Mouse (Mus musculus): ENCODE measurements at regions not wholly inside any gene's neighbourhood (a gene's known extent, or its start where the extent isn't known, plus 50 kb on each side); places are given as distances from the start of the nearest gene placed in this dataset.

DNA sequence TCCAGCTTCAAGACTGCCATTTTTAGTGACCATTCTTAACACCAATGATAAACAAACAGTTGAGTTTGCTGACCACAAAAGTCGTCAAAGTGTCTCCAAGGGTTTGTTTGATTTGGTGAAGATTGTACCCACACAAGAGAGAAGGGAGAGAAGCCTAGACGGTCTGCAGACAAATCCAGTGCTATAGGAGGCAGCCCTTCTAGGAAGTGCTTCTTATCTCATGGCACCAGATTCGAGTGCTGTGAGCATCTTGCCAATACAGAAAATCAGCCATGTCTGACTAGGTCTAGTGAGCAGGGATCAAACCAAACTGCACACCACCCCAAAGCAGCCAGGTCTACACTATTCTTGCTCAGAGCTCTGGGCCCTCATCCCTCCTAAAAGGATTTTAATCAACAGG is 416.4 kb downstream of the Fut8 start:
- no peak overlapping the region for H3K4me3 ChIP-seq (replicated peaks; ENCODE audit: extremely low read depth, low read depth, low read length)
- 46% methylated on average over 3 of the region's 3 CpGs for WGBS
- no peak for DNase-seq
- TF ChIP-seq POLR2A (IDR thresholded peaks at IDR 0.05; ENCODE audit: borderline replicate concordance, extremely low read depth, low read depth, low read length) = no peak
- no peak for TF ChIP-seq CTCF (IDR thresholded peaks at IDR 0.05; ENCODE audit: insufficient read depth, low read length)
- no peaks in the 10 kb centered on the region for H3K4me1 ChIP-seq (ENCODE audit: control insufficient read depth, insufficient read depth, low read length)

DNA sequence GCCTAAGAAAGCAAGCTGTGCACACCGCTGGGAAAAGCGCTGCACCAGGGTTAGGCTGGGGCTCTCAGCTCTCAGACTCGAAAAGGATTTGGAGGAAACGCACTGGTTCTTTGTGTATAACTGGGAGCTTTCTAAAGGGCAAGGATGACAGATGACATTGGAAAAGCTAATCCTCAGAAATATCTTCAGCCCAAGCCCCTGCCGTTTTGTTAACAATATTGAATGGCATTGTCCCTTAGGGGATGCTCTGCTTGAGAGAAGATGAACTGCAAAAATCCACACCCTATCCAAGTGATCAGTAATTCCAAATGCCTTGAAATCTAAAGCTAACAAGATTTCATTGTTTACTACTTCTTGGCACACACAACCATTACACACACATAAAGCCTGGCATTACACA is 419.1 kb downstream of the Fut8 start:
- Histone ChIP-seq H3K4me3 (replicated peaks; ENCODE audit: extremely low read depth, low read depth, low read length) (no peak overlapping the region), H3K4me1 (ENCODE audit: control insufficient read depth, insufficient read depth, low read length) (no peaks in the 10 kb centered on the region)
- WGBS = 71% methylated on average over 5 of the region's 5 CpGs
- DNase-seq = no peak
- TF ChIP-seq POLR2A (IDR thresholded peaks at IDR 0.05; ENCODE audit: borderline replicate concordance, extremely low read depth, low read depth, low read length) (no peak), CTCF (IDR thresholded peaks at IDR 0.05; ENCODE audit: insufficient read depth, low read length) (no peak)

DNA sequence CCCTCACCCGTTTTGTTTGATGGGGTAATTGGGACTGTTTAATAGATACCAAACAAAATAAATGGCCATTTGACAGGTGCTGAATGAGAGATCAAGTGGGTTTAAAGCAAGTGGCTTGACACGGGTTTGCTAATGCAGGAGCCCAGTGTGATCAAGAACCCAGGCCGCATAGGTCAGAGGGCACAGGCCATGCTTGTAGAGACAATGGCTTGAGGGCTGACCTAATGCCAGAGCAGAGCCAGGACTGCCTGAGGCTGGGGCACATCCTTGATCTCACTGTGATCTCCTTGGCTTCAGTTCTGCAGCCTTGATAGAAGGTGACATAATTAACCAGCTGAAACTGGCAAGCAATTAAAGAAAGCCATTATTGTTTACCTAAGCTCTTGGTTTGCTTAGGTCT is 420.0 kb downstream of the Fut8 start:
- Histone ChIP-seq H3K4me3 (replicated peaks; ENCODE audit: extremely low read depth, low read depth, low read length) (no peak overlapping the region), H3K4me1 (ENCODE audit: control insufficient read depth, insufficient read depth, low read length) (no peaks in the 10 kb centered on the region)
- no peak for DNase-seq
- 44% methylated on average over 3 of the region's 3 CpGs for WGBS
- TF ChIP-seq POLR2A (IDR thresholded peaks at IDR 0.05; ENCODE audit: borderline replicate concordance, extremely low read depth, low read depth, low read length) (no peak), CTCF (IDR thresholded peaks at IDR 0.05; ENCODE audit: insufficient read depth, low read length) (no peak)

DNA sequence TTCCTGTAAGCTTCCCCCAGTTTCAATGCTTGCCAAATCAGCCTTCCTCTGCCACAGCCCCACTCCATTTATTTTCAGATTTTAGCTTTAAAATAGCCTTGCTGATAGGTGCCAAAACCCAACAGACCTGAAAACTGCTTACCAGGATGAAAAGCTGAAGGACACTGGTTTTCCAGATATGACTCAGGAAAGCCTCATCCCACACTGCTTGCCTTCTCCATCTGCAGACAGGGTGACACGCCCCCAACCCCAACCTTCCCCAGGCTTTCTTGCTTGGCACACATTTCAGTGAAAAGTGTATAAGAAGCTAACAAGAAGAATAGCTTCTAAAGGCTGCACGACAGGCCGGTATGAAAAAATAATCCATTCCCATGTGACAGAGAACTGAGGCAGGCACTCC is 425.3 kb downstream of the Fut8 start:
- TF ChIP-seq POLR2A (IDR thresholded peaks at IDR 0.05; ENCODE audit: borderline replicate concordance, extremely low read depth, low read depth, low read length) (no peak), CTCF (IDR thresholded peaks at IDR 0.05; ENCODE audit: insufficient read depth, low read length) (no peak)

DNA sequence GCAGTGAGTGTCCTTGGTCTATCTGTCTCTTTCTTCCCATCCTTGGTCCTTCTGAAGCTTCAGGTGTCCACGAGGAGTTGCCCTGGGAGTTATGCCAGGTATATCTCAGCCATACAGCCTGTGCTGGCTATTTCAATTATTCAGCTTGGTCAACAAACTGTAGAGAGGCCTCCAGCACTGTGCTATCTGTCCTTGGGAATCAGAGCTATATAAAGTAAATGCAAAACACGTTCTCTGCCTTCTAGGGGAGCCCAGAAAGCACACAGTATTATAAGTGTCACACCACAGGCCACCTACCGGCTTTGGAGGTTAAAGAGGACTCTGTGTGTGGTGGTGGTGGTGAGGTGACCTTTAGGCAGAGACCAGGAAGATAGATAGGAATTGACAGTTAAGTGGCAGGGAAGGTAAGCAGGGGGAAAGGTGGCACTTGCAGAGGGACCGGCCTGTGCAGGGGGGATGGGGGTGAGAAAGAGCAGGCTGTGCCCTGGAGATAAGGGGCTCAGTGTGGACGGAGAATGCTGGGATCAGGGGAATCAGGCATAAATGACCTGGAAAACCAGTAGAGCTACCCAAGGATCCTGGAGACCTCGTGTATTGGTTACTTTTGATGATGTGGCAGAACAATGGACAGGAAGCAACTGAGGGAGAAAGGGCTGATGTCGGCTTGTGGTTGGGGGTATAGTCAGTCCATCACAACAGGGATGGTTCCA is 425.9 kb downstream of the Fut8 start:
- no peak for DNase-seq
- TF ChIP-seq CTCF (IDR thresholded peaks at IDR 0.05; ENCODE audit: insufficient read depth, low read length) (no peak), POLR2A (IDR thresholded peaks at IDR 0.05; ENCODE audit: borderline replicate concordance, extremely low read depth, low read depth, low read length) (no peak)
- H3K4me1 ChIP-seq (ENCODE audit: control insufficient read depth, insufficient read depth, low read length) = no peaks in the 10 kb centered on the region
- WGBS = 43% methylated on average over 7 of the region's 7 CpGs
- H3K4me3 ChIP-seq (replicated peaks; ENCODE audit: extremely low read depth, low read depth, low read length) = no peak overlapping the region

More for the DNA sequence above, 425.3 kb downstream of the Fut8 start:
- Histone ChIP-seq H3K4me1 (ENCODE audit: control insufficient read depth, insufficient read depth, low read length) (no peaks in the 10 kb centered on the region), H3K4me3 (replicated peaks; ENCODE audit: extremely low read depth, low read depth, low read length) (no peak overlapping the region)
- no peak for DNase-seq
- WGBS = 53% methylated on average over 3 of the region's 3 CpGs

DNA sequence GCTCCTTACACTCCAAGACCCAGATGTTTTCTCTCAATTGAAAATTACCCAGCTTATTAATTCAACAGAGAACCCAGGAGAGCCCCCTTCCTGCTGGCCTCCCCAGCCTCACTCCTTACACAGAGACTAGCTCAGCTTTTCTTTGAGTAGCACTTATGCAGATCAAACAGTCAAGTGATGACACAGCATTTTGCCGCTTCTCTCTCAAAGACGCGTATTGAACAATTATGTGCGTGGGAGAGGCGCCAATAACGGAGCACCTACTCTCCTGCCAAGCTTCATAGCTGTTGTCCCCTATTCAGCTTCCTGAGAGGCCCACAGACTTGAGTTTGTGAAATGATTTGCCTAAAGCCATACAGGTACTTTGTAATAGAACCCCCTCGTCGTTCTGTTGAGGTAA is 428.5 kb downstream of the Fut8 start:
- no peak for DNase-seq
- 51% methylated on average over 8 of the region's 8 CpGs for WGBS
- no peak overlapping the region for H3K4me3 ChIP-seq (replicated peaks; ENCODE audit: extremely low read depth, low read depth, low read length)
- no peaks in the 10 kb centered on the region for H3K4me1 ChIP-seq (ENCODE audit: control insufficient read depth, insufficient read depth, low read length)
- no peak for TF ChIP-seq POLR2A (IDR thresholded peaks at IDR 0.05; ENCODE audit: borderline replicate concordance, extremely low read depth, low read depth, low read length)
- TF ChIP-seq CTCF (IDR thresholded peaks at IDR 0.05; ENCODE audit: insufficient read depth, low read length) = no peak

DNA sequence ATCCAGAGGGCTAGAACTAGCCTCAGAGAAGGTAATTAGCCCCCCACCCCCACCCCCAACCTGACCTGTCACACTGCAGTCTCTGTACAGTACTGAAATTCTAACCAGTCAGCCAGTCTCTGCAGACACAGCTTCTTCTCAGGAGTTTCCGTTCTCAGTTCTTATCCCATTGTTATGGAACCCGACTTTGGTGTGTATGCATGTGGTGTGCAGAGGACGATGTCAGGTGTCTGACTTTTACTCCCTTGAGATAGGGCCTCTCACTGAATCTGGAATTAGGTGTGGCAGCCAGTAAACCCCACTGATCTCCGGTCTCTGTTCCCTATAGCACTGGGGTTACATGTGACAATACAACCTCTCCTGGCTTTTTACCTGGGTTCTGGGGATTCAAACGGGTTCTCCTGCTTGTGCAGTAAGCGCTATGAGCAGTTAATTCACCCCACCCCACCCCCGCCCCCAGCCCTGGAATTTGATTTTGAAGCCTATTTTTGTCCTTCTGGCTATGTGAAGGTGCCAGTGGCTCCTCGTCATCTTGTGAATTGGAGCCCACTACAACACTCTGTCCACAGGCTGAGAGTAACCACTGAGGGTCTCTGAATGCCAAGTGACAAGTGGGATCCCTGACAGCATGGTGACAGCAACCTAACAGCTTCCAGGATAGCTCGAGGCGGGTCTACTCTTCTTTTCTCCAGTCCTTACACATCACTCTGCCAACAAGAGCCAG is 429.4 kb downstream of the Fut8 start:
- Histone ChIP-seq H3K4me1 (ENCODE audit: control insufficient read depth, insufficient read depth, low read length) (no peaks in the 10 kb centered on the region), H3K4me3 (replicated peaks; ENCODE audit: extremely low read depth, low read depth, low read length) (no peak overlapping the region)
- TF ChIP-seq CTCF (IDR thresholded peaks at IDR 0.05; ENCODE audit: insufficient read depth, low read length) (no peak), POLR2A (IDR thresholded peaks at IDR 0.05; ENCODE audit: borderline replicate concordance, extremely low read depth, low read depth, low read length) (no peak)
- WGBS = 72% methylated on average over 10 of the region's 10 CpGs
- no peak for DNase-seq

DNA sequence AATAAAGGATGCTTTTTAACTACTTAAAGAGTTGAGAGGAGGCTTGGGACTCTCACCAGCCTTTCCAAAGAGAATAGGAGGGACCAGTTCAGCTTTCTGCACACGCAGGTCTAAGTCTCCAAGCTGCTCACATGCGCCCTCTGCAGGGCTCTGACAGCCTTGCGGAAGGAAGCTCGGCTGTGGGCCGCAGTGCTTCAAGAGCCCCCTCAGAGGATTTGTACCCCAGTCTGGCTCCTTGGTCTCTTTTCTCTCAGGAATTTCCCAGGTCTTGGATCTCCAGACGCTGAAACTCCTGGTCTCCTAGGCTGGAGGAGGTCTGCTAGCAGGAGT is 429.9 kb downstream of the Fut8 start:
- DNase-seq = peak; percentile 44
- 8% methylated on average over 6 of the region's 6 CpGs for WGBS
- Histone ChIP-seq H3K4me1 (ENCODE audit: control insufficient read depth, insufficient read depth, low read length) (no peaks in the 10 kb centered on the region), H3K4me3 (replicated peaks; ENCODE audit: extremely low read depth, low read depth, low read length) (no peak overlapping the region)
- no peak for TF ChIP-seq POLR2A (IDR thresholded peaks at IDR 0.05; ENCODE audit: borderline replicate concordance, extremely low read depth, low read depth, low read length)
- TF ChIP-seq CTCF (IDR thresholded peaks at IDR 0.05; ENCODE audit: insufficient read depth, low read length) = peak; percentile 82

DNA sequence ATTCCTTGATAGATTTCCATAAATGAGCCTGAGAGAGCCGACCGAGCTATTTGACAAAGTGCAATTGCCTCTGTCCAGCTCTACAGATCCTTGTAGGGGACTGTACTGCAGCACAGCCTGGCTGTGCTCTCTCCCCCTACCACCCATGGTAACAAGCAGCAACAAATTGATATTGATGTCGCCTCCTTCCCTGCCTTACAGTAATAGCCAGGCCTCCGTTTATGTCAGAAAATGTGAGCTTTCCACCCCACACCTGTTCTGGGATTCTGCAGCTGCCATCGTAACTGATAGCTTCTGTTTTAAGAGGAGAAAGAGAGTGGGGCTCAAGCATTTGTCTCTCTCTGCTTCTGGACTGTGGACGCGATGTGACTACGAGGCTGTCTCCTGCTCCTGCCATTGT is 432.6 kb downstream of the Fut8 start:
- Histone ChIP-seq H3K4me1 (ENCODE audit: control insufficient read depth, insufficient read depth, low read length) (no peaks in the 10 kb centered on the region), H3K4me3 (replicated peaks; ENCODE audit: extremely low read depth, low read depth, low read length) (no peak overlapping the region)
- 79% methylated on average over 8 of the region's 8 CpGs for WGBS
- DNase-seq = no peak
- TF ChIP-seq POLR2A (IDR thresholded peaks at IDR 0.05; ENCODE audit: borderline replicate concordance, extremely low read depth, low read depth, low read length) (no peak), CTCF (IDR thresholded peaks at IDR 0.05; ENCODE audit: insufficient read depth, low read length) (no peak)

DNA sequence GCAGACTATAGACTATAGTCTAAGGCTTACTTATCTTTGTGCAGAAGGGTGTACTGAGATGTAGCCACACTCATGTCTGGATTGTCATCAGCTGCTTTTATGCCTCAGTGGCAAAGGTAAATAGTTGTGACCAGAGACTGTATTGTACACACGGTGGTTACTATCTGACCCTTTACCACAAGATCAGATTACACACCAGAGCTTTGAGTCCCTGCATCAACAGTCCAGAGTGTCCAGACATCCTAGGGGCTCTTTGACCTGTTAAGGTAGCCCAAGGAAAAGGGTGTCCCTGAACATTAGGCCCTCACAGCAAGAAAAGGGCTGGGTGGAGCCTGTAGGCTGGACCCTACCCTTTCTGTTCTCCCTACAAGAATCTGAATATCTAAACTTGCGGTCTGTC is 436.4 kb downstream of the Fut8 start:
- 74% methylated on average over 2 of the region's 2 CpGs for WGBS
- Histone ChIP-seq H3K4me1 (ENCODE audit: control insufficient read depth, insufficient read depth, low read length) (no peaks in the 10 kb centered on the region), H3K4me3 (replicated peaks; ENCODE audit: extremely low read depth, low read depth, low read length) (no peak overlapping the region)
- TF ChIP-seq POLR2A (IDR thresholded peaks at IDR 0.05; ENCODE audit: borderline replicate concordance, extremely low read depth, low read depth, low read length) (no peak), CTCF (IDR thresholded peaks at IDR 0.05; ENCODE audit: insufficient read depth, low read length) (no peak)
- DNase-seq = no peak

Measured in lung, adult 2 months (tissue).